Mouse (Mus musculus) ES-E14 (cell line): Measurements from ENCODE around the gene Pkp1.

ENCODE experiments used
- CHD2 ChIP-seq: IDR thresholded peaks from 2 replicates; pipeline ENCODE4 v1.6.1; 2014; ENCODE audit warnings: mild to moderate bottlenecking, low read depth, low read length, inconsistent platforms
- ZC3H11A ChIP-seq: IDR thresholded peaks from 2 replicates; pipeline ENCODE4 v1.6.1; 2012; ENCODE audit warnings: low read depth, mild to moderate bottlenecking, inconsistent platforms, low read length, borderline replicate concordance
- ZNF384 ChIP-seq: IDR thresholded peaks from 2 replicates; pipeline ENCODE4 v1.6.1; 2012; ENCODE audit warnings: low read depth, low read length, inconsistent platforms

- TF ChIP-seq ZNF384 (no peak), CHD2 (no peak), ZC3H11A (no peak)
These were observed 25.6 kb downstream of the Pkp1 start for GRCm38 (mm10) chr1:135893377-135893776.
